Mouse (Mus musculus) kidney, adult 2 months (tissue): ENCODE results near the gene Spx.

ENCODE experiments used
- CTCF ChIP-seq: fragments of 200-500 bp; conservative IDR thresholded peaks from 2 replicates; pipeline ENCODE4 v1.5.1; 2011; ENCODE audit warnings: low read depth, mild to moderate bottlenecking, control low read depth, low read length, moderate library complexity, mixed read lengths; ENCODE audit not compliant: insufficient read depth, insufficient read length
- POLR2A ChIP-seq: fragments of 200-500 bp; IDR thresholded peaks from one replicate; pipeline ENCODE4 v1.6.1; 2011; ENCODE audit warnings: low read depth, low read length, control low read depth

GRCm38 (mm10) chr6:142462194-142462593 is 49.0 kb downstream of the Spx start:
- TF ChIP-seq POLR2A (no peak), CTCF (no peak)
